Mouse (Mus musculus) lung, postnatal 0 days (tissue): ENCODE measurements around the gene Hkdc1. TPM values are rescaled to one million over a fixed set of nuclear protein-coding genes. Genes with fewer than 3 reads are reported as not detected.

Experiments used
- ATAC-seq: fragments of 200-750 bp; cut with Nextera tagmentation; 2 replicates; pipeline ENCODE4 v1.8.0; 2017; ENCODE audit warnings: moderate library complexity
- DNase-seq: peaks from one replicate; pipeline ENCODE4 v3.0.0-alpha.2; 2016; ENCODE audit warnings: low spot score
- H3K27ac ChIP-seq: fragments of 300-500 bp; sonication (generic); 2 replicates; pipeline ENCODE4 v1.5.1; 2014; ENCODE audit warnings: antibody characterized with exemption, mild to moderate bottlenecking, low read length, mixed read lengths
- H3K27me3 ChIP-seq: fragments of 300-500 bp; sonication (generic); replicated peaks from 2 replicates; pipeline ENCODE4 v1.6.1; 2014; ENCODE audit warnings: low read length, mixed read lengths; ENCODE audit not compliant: insufficient read depth
- H3K36me3 ChIP-seq: fragments of 300-500 bp; sonication (generic); 2 replicates; pipeline ENCODE4 v1.6.1; 2014; ENCODE audit warnings: low read length, mixed read lengths; ENCODE audit not compliant: insufficient read depth
- H3K4me1 ChIP-seq: fragments of 300-500 bp; sonication (generic); 2 replicates; pipeline ENCODE4 v1.6.1; 2014; ENCODE audit warnings: antibody characterized with exemption, low read depth, low read length, mixed read lengths; ENCODE audit not compliant: insufficient read depth
- H3K4me2 ChIP-seq: fragments of 300-500 bp; sonication (generic); replicated peaks from 2 replicates; pipeline ENCODE4 v1.6.1; 2014; ENCODE audit warnings: low read depth, mild to moderate bottlenecking, low read length, moderate library complexity, mixed read lengths
- H3K4me3 ChIP-seq: fragments of 300-500 bp; sonication (generic); 2 replicates; pipeline ENCODE4 v1.5.1; 2014; ENCODE audit warnings: low read depth, low read length
- H3K9ac ChIP-seq: fragments of 300-500 bp; sonication (generic); replicated peaks from 2 replicates; pipeline ENCODE4 v1.6.1; 2014; ENCODE audit warnings: low read depth, mild to moderate bottlenecking
- H3K9me3 ChIP-seq: fragments of 300-500 bp; sonication (generic); 2 replicates; pipeline ENCODE4 v1.6.1; 2016; ENCODE audit warnings: low read length, mixed read lengths
- CTCF ChIP-seq: IDR thresholded peaks from 2 replicates; pipeline ENCODE4 v1.5.1; 2016; ENCODE audit warnings: antibody characterized with exemption, mild to moderate bottlenecking
- EP300 ChIP-seq: IDR thresholded peaks from 2 replicates; pipeline ENCODE4 v1.6.1; 2016; ENCODE audit warnings: antibody characterized with exemption, mild to moderate bottlenecking, control low read depth
- WGBS: fragments of 180-500 bp; shearing (Covaris S2); extraction: QIAGEN DNeasy Blood & Tissue Kit; methylation state at CpG from one replicate; pipeline ENCODE4 v1.1.7; 2014; 5-methylcytosine and 5-hydroxymethylcytosine counted together
- polyA plus RNA-seq: library from polyadenylated mRNA; unstranded; fragments of >200 nt; fragmentation: Nextera tagmentation; extraction: Ambion mirVana; gene quantifications from 2 replicates; pipeline ENCODE4 v1.2.1, GENCODE M21; 2015

Gene Hkdc1
- polyA plus RNA-seq, 1 experiment from 2014 or later = 8.1 TPM

DNA sequence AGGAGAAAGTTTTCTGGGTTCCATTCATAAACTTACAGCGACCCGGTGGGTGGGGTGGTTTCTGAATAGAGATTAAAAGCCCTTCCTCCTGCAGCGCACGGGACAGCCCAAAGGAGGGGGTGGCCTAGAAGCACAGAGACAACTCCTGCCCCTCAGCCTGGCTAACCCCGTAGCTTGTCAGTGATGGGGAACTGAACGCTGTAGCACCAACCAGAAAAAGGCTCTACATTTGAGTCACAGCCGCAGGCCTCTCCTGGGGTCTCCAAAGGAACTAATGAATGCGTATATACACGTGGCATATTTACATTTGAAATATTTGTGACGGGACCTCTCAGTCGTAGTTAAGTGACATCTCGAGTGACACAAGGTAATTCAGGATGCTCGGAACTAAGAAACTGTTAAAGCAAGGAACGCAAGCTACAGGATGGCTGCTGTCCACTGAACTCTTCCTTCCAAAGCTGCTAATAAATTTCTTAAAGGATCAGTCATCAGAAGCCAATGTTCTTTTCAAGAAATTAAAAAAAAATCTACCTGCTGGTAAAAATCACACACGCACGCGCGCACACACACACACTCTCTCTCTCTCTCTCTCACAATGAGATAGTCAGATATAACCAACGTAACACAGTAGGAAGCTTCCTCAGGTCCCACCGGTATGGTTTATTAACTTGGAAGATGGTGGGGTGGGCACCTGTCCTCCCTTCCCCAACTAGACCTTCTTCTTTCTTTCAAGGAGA is 87.4 kb downstream of the Hkdc1 start:
- no peak overlapping the region for H3K27ac ChIP-seq

DNA sequence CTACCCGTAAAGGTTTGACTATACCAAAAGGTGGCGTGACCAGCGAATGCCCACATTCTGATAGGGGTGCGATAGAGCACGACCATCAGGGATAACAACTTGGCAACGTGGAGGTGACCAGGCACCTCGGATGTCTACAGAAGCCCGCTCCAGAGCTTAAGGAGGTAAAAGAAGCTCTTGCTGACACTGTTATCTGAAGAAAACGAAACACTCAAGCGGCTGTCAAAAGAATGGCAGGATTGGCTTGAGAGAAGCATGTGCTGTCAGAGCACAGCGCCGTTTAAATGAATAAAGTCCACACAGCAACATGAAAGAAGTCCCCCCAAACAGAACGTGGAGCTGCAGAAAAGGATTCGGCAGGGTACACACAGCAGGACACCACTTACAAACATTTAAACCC is 89.0 kb downstream of the Hkdc1 start:
- WGBS = 71% methylated on average over 14 of the region's 14 CpGs
- Histone ChIP-seq H3K9ac (no peak overlapping the region), H3K27me3 (no peaks in the 10 kb centered on the region), H3K27ac (no peak overlapping the region), H3K36me3 (no peaks in the 10 kb centered on the region), H3K4me1 (0 out of 2 replicates have a peak, but pooled peaks cover 3% of the 10 kb centered on the region), H3K4me2 (no peak overlapping the region), H3K9me3 (no peaks in the 10 kb centered on the region), H3K4me3 (no peak overlapping the region)
- TF ChIP-seq CTCF (no peak), EP300 (no peak)
- ATAC-seq = no peak
- DNase-seq = no peak

More for the DNA sequence above, 87.4 kb downstream of the Hkdc1 start:
- Histone ChIP-seq H3K36me3 (no peaks in the 10 kb centered on the region), H3K4me2 (no peak overlapping the region), H3K4me3 (no peak overlapping the region), H3K4me1 (peaks cover 3% of the 10 kb centered on the region; the same call in 1 of the 2 replicates), H3K9me3 (no peaks in the 10 kb centered on the region), H3K27me3 (no peaks in the 10 kb centered on the region), H3K9ac (no peak overlapping the region)
- TF ChIP-seq EP300 (no peak), CTCF (no peak)
- no peak for ATAC-seq
- WGBS = 64% methylated on average over 20 of the region's 20 CpGs
- no peak for DNase-seq

Other genes with a start within 250 kb of the Hkdc1 start
- gene Tspan15, start 191.2 kb downstream of the Hkdc1 start, polyA plus RNA-seq = 106 and 119 TPM in 2 replicates
- gene Tacr2, start 170.1 kb downstream of the Hkdc1 start, polyA plus RNA-seq = 0.32 and 0.40 TPM in 2 replicates
- 25.8 and 27.8 TPM in 2 replicates for gene Hk1, start 42.6 kb downstream of the Hkdc1 start, polyA plus RNA-seq
- gene 4930507D05Rik, start 27.0 kb upstream of the Hkdc1 start, polyA plus RNA-seq = 0.29 and 0.49 TPM in 2 replicates
- 9.6 and 9.8 TPM in 2 replicates for gene Supv3l1, start 27.2 kb upstream of the Hkdc1 start, polyA plus RNA-seq
- 62.7 and 68.7 TPM in 2 replicates for gene Vps26a, start 64.3 kb upstream of the Hkdc1 start, polyA plus RNA-seq
- 215 and 245 TPM in 2 replicates for gene Srgn, start 105.0 kb upstream of the Hkdc1 start, polyA plus RNA-seq
- gene Kif1bp, start 156.0 kb upstream of the Hkdc1 start, polyA plus RNA-seq = 21.8 and 22.8 TPM in 2 replicates
- 8.2 and 9.0 TPM in 2 replicates for gene Ddx21, start 179.8 kb upstream of the Hkdc1 start, polyA plus RNA-seq
- 83.9 and 89.9 TPM in 2 replicates for gene Ddx50, start 228.7 kb upstream of the Hkdc1 start, polyA plus RNA-seq